Mouse (Mus musculus): ENCODE measurements around the gene Rcan2. TPM values are rescaled to one million over a fixed set of nuclear protein-coding genes. Genes with fewer than 3 reads are reported as not detected.

Rcan2 gene
- polyA plus RNA-seq, 1 experiment from 2014 or later, result 63.1 TPM

- Histone ChIP-seq H3K36me3 (ENCODE audit: control insufficient read depth, insufficient read depth) (no peaks in the 10 kb centered on the region), H3K27me3 (ENCODE audit: control insufficient read depth, insufficient read depth, low read length) (no peaks in the 10 kb centered on the region), H3K4me1 (ENCODE audit: control insufficient read depth, insufficient read depth, low read length) (peaks cover 24% of the 10 kb centered on the region), H3K9me3 (replicated peaks; ENCODE audit: control insufficient read depth, low read length) (no peaks in the 10 kb centered on the region), H3K4me3 (ENCODE audit: low read length) (no peak overlapping the region), H3K27ac (ENCODE audit: low read length) (peak overlapping the region; percentile 87), H3K9ac (ENCODE audit: low read length) (no peak overlapping the region), H3K4me2 (ENCODE audit: low read depth, low read length) (peak overlapping the region; percentile 46; the same call in 1 of the 2 replicates)
- ATAC-seq (replicated peaks; ENCODE audit: extremely low read depth, insufficient read depth, low FRiP score), result peak; percentile 87
- 20% methylated on average over 5 of the region's 5 CpGs for WGBS
These were observed 225.2 kb downstream of the Rcan2 start for GRCm38 (mm10) chr17:44026378-44026777.

- ATAC-seq (replicated peaks; ENCODE audit: extremely low read depth, insufficient read depth, low FRiP score), result 0 out of 2 replicates have a peak, but pooled peaks have one; percentile 8
- no peak overlapping the region for H3K9ac ChIP-seq (ENCODE audit: low read length)
- peaks cover 25% of the 10 kb centered on the region for H3K4me1 ChIP-seq (ENCODE audit: control insufficient read depth, insufficient read depth, low read length)
- H3K27me3 ChIP-seq (ENCODE audit: control insufficient read depth, insufficient read depth, low read length), result no peaks in the 10 kb centered on the region
- peak overlapping the region; percentile 87 for H3K27ac ChIP-seq (ENCODE audit: low read length)
- H3K4me2 ChIP-seq (ENCODE audit: low read depth, low read length), result peak overlapping the region; percentile 28
- no peaks in the 10 kb centered on the region for H3K36me3 ChIP-seq (ENCODE audit: control insufficient read depth, insufficient read depth)
- H3K9me3 ChIP-seq (replicated peaks; ENCODE audit: control insufficient read depth, low read length), result no peaks in the 10 kb centered on the region
- no peak overlapping the region for H3K4me3 ChIP-seq (ENCODE audit: low read length)
These were observed 225.6 kb downstream of the Rcan2 start for GRCm38 (mm10) chr17:44026786-44027185.

GRCm38 (mm10) chr17:44027311-44027710 lies 226.2 kb downstream of the Rcan2 start:
- no peak overlapping the region for H3K4me3 ChIP-seq (ENCODE audit: low read length)
- peak overlapping the region; percentile 87 for H3K27ac ChIP-seq (ENCODE audit: low read length)

GRCm38 (mm10) chr17:44029616-44030015 lies 228.5 kb downstream of the Rcan2 start:
- 49% methylated on average over 5 of the region's 5 CpGs for WGBS
- Histone ChIP-seq H3K27me3 (ENCODE audit: control insufficient read depth, insufficient read depth, low read length) (no peaks in the 10 kb centered on the region), H3K4me1 (ENCODE audit: control insufficient read depth, insufficient read depth, low read length) (peaks cover 25% of the 10 kb centered on the region), H3K27ac (ENCODE audit: low read length) (no peak overlapping the region), H3K4me2 (ENCODE audit: low read depth, low read length) (no peak overlapping the region), H3K9me3 (replicated peaks; ENCODE audit: control insufficient read depth, low read length) (no peaks in the 10 kb centered on the region; the same call in 1 of the 2 replicates), H3K4me3 (ENCODE audit: low read length) (no peak overlapping the region), H3K9ac (ENCODE audit: low read length) (no peak overlapping the region), H3K36me3 (ENCODE audit: control insufficient read depth, insufficient read depth) (no peaks in the 10 kb centered on the region)
- ATAC-seq (replicated peaks; ENCODE audit: extremely low read depth, insufficient read depth, low FRiP score), result no peak

More at GRCm38 (mm10) chr17:44027311-44027710, 226.2 kb downstream of the Rcan2 start:
- Histone ChIP-seq H3K36me3 (ENCODE audit: control insufficient read depth, insufficient read depth) (no peaks in the 10 kb centered on the region), H3K9me3 (replicated peaks; ENCODE audit: control insufficient read depth, low read length) (no peaks in the 10 kb centered on the region), H3K4me1 (ENCODE audit: control insufficient read depth, insufficient read depth, low read length) (peaks cover 25% of the 10 kb centered on the region), H3K9ac (ENCODE audit: low read length) (no peak overlapping the region), H3K27me3 (ENCODE audit: control insufficient read depth, insufficient read depth, low read length) (no peaks in the 10 kb centered on the region), H3K4me2 (ENCODE audit: low read depth, low read length) (no peak overlapping the region)
- no peak for ATAC-seq (replicated peaks; ENCODE audit: extremely low read depth, insufficient read depth, low FRiP score)
- WGBS, result 81% methylated on average over 9 of the region's 9 CpGs

- H3K27me3 ChIP-seq (ENCODE audit: control insufficient read depth, insufficient read depth, low read length), result no peaks in the 10 kb centered on the region
- H3K36me3 ChIP-seq (ENCODE audit: control insufficient read depth, insufficient read depth), result no peaks in the 10 kb centered on the region
- no peak overlapping the region for H3K4me3 ChIP-seq (ENCODE audit: low read length)
- peak; percentile 24; the same call in 1 of the 2 replicates for ATAC-seq (replicated peaks; ENCODE audit: extremely low read depth, insufficient read depth, low FRiP score)
- H3K4me2 ChIP-seq (ENCODE audit: low read depth, low read length), result no peak overlapping the region
- WGBS, result 33% methylated on average over 3 of the region's 3 CpGs
- no peak overlapping the region for H3K9ac ChIP-seq (ENCODE audit: low read length)
- H3K4me1 ChIP-seq (ENCODE audit: control insufficient read depth, insufficient read depth, low read length), result peaks cover 20% of the 10 kb centered on the region
- peak overlapping the region; percentile 73 for H3K27ac ChIP-seq (ENCODE audit: low read length)
- H3K9me3 ChIP-seq (replicated peaks; ENCODE audit: control insufficient read depth, low read length), result no peaks in the 10 kb centered on the region; the same call in 1 of the 2 replicates
These were observed 229.8 kb downstream of the Rcan2 start for GRCm38 (mm10) chr17:44030776-44031587.

GRCm38 (mm10) chr17:44035005-44035404 lies 233.9 kb downstream of the Rcan2 start:
- Histone ChIP-seq H3K4me3 (ENCODE audit: low read length) (no peak overlapping the region), H3K4me1 (ENCODE audit: control insufficient read depth, insufficient read depth, low read length) (peaks cover 13% of the 10 kb centered on the region), H3K27ac (ENCODE audit: low read length) (no peak overlapping the region), H3K4me2 (ENCODE audit: low read depth, low read length) (no peak overlapping the region), H3K9me3 (replicated peaks; ENCODE audit: control insufficient read depth, low read length) (no peaks in the 10 kb centered on the region; the same call in 1 of the 2 replicates), H3K36me3 (ENCODE audit: control insufficient read depth, insufficient read depth) (no peaks in the 10 kb centered on the region), H3K27me3 (ENCODE audit: control insufficient read depth, insufficient read depth, low read length) (no peaks in the 10 kb centered on the region), H3K9ac (ENCODE audit: low read length) (no peak overlapping the region)
- WGBS, result 94% methylated on average over 1 of the region's 1 CpGs
- ATAC-seq (replicated peaks; ENCODE audit: extremely low read depth, insufficient read depth, low FRiP score), result no peak

- Histone ChIP-seq H3K4me2 (ENCODE audit: low read depth, low read length) (no peak overlapping the region), H3K27ac (ENCODE audit: low read length) (no peak overlapping the region), H3K36me3 (ENCODE audit: control insufficient read depth, insufficient read depth) (no peaks in the 10 kb centered on the region), H3K4me1 (ENCODE audit: control insufficient read depth, insufficient read depth, low read length) (no peaks in the 10 kb centered on the region), H3K27me3 (ENCODE audit: control insufficient read depth, insufficient read depth, low read length) (no peaks in the 10 kb centered on the region), H3K9me3 (replicated peaks; ENCODE audit: control insufficient read depth, low read length) (no peaks in the 10 kb centered on the region; the same call in 1 of the 2 replicates), H3K4me3 (ENCODE audit: low read length) (no peak overlapping the region), H3K9ac (ENCODE audit: low read length) (no peak overlapping the region)
- ATAC-seq (replicated peaks; ENCODE audit: extremely low read depth, insufficient read depth, low FRiP score), result no peak
- WGBS, result 61% methylated on average over 9 of the region's 9 CpGs
These were observed 237.5 kb downstream of the Rcan2 start for GRCm38 (mm10) chr17:44038656-44039055.

- no peak for ATAC-seq (replicated peaks; ENCODE audit: extremely low read depth, insufficient read depth, low FRiP score)
- no peaks in the 10 kb centered on the region for H3K27me3 ChIP-seq (ENCODE audit: control insufficient read depth, insufficient read depth, low read length)
- H3K4me2 ChIP-seq (ENCODE audit: low read depth, low read length), result no peak overlapping the region
- WGBS, result 93% methylated on average over 2 of the region's 2 CpGs
- no peak overlapping the region for H3K9ac ChIP-seq (ENCODE audit: low read length)
- H3K4me1 ChIP-seq (ENCODE audit: control insufficient read depth, insufficient read depth, low read length), result no peaks in the 10 kb centered on the region
- H3K27ac ChIP-seq (ENCODE audit: low read length), result no peak overlapping the region
- no peaks in the 10 kb centered on the region for H3K36me3 ChIP-seq (ENCODE audit: control insufficient read depth, insufficient read depth)
- H3K4me3 ChIP-seq (ENCODE audit: low read length), result no peak overlapping the region
- H3K9me3 ChIP-seq (replicated peaks; ENCODE audit: control insufficient read depth, low read length), result no peaks in the 10 kb centered on the region
These were observed 239.3 kb downstream of the Rcan2 start for GRCm38 (mm10) chr17:44040449-44040848.

- no peaks in the 10 kb centered on the region for H3K4me1 ChIP-seq (ENCODE audit: control insufficient read depth, insufficient read depth, low read length)
- no peak for ATAC-seq (replicated peaks; ENCODE audit: extremely low read depth, insufficient read depth, low FRiP score)
- no peak overlapping the region for H3K4me3 ChIP-seq (ENCODE audit: low read length)
- H3K4me2 ChIP-seq (ENCODE audit: low read depth, low read length), result no peak overlapping the region
- WGBS, result 71% methylated on average over 2 of the region's 2 CpGs
- H3K36me3 ChIP-seq (ENCODE audit: control insufficient read depth, insufficient read depth), result no peaks in the 10 kb centered on the region
- H3K27ac ChIP-seq (ENCODE audit: low read length), result no peak overlapping the region
- no peaks in the 10 kb centered on the region for H3K9me3 ChIP-seq (replicated peaks; ENCODE audit: control insufficient read depth, low read length)
- no peak overlapping the region for H3K9ac ChIP-seq (ENCODE audit: low read length)
- no peaks in the 10 kb centered on the region for H3K27me3 ChIP-seq (ENCODE audit: control insufficient read depth, insufficient read depth, low read length)
These were observed 241.2 kb downstream of the Rcan2 start for GRCm38 (mm10) chr17:44042301-44042700.

Measured in heart, embryonic 16.5 days (tissue).